Mouse (Mus musculus): ENCODE measurements around the gene Cdc20. TPM values are rescaled to one million over a fixed set of nuclear protein-coding genes. Genes with fewer than 3 reads are reported as not detected.

The Cdc20 gene
- polyA plus RNA-seq (2012; rRNA removed), result 5.1 and 8.8 TPM in 2 replicates

DNA sequence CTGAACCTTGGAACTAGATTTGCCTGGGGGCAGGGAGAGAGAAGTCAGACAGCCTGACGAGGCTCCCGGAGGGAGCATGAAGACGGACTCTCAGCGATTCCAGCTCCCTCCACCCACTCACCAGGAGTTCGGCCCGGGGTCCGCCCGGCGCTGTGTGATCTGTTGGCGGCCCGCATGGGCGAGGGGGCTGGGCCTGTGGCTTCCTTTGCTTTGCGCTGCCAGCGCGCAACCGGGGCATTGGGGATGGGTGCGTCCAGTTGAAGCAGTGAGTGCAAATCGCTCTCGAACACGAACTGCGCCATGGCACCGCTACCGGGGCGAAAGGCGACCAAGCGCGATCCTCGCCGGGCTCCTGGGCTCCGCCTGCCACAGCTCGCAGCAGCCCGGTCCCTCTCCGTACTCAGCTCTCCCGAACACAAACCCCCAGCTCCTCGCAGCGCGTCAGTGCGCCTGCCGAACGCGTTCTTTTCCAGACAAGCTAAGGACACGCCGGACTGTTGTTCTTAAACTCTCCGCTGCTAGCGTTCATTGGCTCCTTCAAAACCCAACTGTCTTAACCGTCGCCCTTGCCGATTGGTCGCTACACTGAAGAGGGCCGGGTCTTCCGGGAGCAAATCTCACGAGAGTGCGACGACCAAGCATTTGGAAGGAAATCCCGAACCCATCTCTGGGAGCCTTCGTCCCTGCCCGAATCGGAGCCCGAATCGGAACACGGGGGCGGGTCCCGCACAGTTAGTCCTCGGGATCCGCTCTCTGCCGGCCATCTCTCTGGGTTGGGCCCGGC, at the start of gene Cdc20:
TSS of gene Cdc20 (minus strand) at position 533 of the 784 bp plus-strand sequence.
- no peak for DNase-seq (ENCODE audit: low read depth)

DNA sequence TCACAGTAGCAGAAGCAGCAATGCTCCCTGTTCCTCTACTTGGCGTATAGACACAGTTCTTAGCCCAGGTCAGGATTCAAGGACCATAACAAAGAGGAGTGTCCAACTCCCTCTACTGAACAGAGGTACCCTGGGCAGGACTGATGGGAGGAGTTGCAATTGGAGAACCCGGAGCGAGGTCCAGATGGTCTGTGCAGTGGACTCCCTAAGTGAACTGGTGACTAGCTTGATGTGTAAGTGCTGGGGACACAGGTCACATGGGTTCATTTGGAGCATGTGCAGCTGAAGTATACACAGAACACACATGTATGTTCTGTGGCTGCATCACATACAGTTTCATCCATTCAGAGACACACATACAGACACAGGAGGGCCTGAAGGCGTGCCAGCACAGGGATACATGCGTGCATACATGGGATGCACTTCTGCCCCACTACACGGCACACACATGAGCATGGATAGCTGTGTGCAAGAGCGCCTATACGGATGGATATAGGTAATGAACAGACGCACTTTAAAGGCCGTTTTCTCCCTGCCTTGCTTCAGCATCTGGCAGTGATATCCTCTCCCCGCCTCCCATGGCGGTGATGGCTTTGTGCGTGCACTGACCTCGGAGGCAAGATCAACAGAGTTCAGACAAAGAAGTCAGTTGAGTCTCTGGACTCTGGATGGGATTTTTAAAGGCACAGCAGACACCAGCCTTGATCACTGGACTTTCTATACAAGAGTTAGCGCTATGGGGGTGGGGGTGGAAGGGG, 39.8 kb upstream of the Cdc20 start:
- no peak for DNase-seq (ENCODE audit: low read depth)

- no peak for DNase-seq (ENCODE audit: low read depth)
These were observed 35.5 kb upstream of the Cdc20 start for GRCm38 (mm10) chr4:118472687-118473086.

DNA sequence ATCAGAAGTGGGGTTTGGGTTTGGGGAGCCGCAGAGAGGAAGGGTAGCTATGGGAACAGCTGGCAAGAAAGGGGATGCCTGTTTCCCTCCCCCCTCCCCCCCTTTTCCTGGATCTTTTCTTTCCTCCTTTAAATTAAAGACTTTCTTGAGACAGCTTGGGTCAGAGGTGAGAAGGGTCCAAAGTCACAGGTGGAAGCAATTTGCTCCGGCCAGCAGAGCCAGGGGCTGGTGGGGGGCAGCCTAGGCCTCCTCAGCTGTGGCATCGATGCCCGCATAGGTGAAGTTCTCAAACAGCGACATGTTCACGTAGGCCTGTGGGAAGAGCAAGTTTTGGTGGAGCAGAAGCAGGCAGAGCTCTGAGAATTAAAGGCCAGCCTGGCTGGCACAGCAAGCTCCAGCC, 34.1 kb upstream of the Cdc20 start:
- no peak for DNase-seq (ENCODE audit: low read depth)

- no peak for DNase-seq (ENCODE audit: low read depth)
These were observed 28.6 kb upstream of the Cdc20 start for GRCm38 (mm10) chr4:118465697-118466163.

DNA sequence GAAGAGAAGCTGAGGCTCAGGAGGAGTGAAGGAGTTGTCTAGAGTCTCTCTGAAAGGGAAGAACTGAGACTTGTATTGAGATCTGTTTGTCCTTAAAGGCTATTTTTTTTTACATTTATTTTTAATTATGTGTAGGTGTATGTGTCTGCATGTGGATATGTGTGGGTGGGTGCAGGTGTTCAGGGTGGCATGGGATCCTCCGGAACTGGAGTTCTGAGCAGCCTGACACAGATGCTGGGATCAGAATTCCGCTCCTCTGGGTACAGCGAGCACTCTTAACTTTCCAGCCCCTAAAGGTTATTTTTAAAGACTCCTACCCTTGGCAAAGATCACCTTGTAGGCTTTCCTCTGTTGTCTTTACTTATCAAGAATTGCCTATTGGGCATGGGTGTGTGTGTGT, 27.8 kb upstream of the Cdc20 start:
- DNase-seq (ENCODE audit: low read depth), result no peak

- DNase-seq (ENCODE audit: low read depth), result no peak
These were observed 20.3 kb upstream of the Cdc20 start, which contains the start of gene Mpl for GRCm38 (mm10) chr4:118457345-118457975. Mpl (minus strand) TSS chr4:118457513.

DNA sequence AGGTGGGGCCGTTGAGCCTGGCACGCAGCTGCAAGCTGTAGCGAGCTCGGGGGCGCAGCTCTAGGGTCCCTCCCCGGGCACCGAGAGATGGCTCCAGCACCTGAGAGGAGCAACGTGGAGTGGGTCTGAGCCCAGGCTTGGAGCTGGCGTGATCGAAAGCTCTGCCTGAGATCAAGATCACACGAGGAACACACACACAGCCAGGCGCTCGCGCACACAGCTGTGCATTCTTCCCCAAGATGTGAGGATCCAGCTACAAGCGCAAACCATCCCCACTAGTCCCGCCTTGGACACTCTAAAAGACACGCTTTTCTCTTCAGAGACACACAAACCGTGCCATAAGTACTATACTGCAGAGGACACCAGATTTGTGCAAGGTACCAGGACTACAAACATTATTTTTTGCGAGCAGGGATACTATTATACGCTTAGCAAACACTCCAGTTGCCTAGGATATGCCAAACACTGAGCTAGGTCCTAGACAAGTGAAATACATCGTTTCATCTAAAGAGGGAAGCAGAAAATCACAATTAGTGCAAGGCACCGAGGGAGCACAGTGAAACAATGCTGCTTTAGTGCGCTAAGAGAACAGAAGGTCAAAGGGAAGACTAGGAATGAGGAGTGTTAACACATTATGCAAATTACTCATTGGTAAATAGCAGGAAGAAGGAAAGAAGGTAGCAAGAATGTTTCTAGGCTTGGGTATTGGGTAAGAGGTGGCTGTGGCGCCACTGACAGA, 9.4 kb upstream of the Cdc20 start:
- no peak for DNase-seq (ENCODE audit: low read depth)

DNA sequence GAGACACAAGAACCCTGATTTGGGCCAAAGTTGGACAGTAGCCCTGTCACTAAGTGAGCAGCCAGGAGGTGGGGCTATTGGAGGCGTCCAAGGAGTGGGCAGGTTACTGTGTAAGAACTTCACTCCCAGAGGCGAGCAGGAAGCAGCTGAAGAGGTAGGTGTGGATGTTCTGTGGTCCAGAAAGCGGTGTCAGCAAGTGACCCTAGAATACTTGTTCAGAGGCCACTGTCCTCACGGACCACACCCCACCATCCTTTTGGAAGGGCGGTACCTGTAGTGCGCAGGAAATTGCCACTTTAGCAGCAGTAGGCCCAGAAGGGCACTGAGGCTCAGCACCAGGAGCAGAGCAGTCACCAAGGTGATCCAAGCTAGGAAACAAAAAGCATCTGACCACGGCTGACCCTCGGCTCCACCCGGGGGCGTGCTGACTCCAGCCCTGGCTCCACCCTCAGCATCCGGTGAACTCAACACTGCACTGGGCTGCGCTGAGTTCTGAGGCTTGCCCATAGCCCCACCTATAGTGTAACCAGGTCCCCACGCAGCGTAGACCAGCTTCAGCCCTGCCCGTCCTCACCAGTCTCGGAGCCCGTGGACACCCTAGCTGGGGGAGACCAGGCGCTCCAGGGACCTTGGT, 8.7 kb upstream of the Cdc20 start:
- DNase-seq (ENCODE audit: low read depth), result no peak

DNA sequence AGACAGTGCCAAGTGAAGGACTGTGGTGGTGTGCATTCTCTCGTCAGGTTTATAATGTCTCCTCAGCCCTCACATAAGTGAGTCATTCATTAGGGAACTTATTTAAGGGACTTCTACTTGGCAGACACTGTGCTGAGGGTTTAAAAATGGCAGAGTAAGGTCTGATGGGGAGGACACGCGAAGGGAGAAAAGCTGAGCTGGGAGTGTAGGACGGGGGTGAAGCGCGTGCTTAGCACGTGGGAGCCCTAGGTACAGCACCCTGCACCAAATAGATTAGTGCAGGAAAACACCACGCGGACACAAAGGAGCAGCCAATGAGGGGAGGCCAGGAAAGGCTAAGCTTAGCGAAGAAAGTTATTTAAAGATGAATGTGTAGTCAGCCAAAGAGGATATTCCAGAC, 7.9 kb upstream of the Cdc20 start:
- no peak for DNase-seq (ENCODE audit: low read depth)

- DNase-seq (ENCODE audit: low read depth), result no peak
These were observed 689 bp upstream of the Cdc20 start for GRCm38 (mm10) chr4:118437829-118438253.

GRCm38 (mm10) chr4:118432332-118432731, 4.8 kb downstream of the Cdc20 start:
- no peak for DNase-seq (ENCODE audit: low read depth)

- DNase-seq (ENCODE audit: low read depth), result no peak
These were observed 7.8 kb downstream of the Cdc20 start for GRCm38 (mm10) chr4:118429215-118429895.

GRCm38 (mm10) chr4:118428531-118429214, 8.5 kb downstream of the Cdc20 start:
- no peak for DNase-seq (ENCODE audit: low read depth)

DNA sequence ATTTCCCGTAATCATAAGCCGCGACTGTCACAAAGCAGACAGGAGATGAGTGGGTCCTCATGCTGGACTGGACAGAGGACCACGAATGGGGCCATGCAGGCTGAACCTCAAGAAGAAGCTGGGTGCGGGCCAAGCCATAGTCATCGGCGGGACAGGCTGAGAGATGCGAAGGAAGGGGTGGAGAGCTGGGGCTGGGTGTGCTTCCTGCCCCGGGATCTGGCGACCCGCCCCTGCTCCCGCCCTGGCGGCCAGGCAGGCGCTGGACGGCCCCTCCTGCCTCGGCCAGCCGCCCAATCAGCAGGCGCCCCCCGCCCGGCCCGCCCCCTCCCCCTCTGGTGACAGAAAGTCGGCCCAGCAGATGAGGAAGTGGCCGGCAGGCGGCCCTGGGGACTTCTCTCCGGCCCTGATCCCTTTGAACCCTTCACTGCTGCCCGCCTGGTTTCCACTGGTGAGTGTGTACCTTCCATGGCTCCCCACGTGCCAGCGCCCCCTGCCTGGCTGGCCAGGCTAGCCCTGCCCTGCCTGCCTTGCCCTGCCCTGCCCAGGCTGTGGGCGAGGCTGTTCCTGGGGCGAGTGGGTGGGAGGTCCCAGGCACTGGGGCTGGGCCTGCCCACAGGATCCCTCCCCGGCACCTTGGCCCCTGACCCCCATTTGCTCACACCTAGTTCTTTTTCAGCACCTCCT, 9.2 kb downstream of the Cdc20 start, which contains the start of gene Elovl1:
TSS of gene Elovl1 (plus strand) at position 326 of the 684 bp plus-strand sequence.
- DNase-seq (ENCODE audit: low read depth), result no peak

- DNase-seq (ENCODE audit: low read depth), result no peak
These were observed 9.8 kb downstream of the Cdc20 start for GRCm38 (mm10) chr4:118427415-118427767.

GRCm38 (mm10) chr4:118425374-118425773, 11.8 kb downstream of the Cdc20 start:
- no peak for DNase-seq (ENCODE audit: low read depth)

DNA sequence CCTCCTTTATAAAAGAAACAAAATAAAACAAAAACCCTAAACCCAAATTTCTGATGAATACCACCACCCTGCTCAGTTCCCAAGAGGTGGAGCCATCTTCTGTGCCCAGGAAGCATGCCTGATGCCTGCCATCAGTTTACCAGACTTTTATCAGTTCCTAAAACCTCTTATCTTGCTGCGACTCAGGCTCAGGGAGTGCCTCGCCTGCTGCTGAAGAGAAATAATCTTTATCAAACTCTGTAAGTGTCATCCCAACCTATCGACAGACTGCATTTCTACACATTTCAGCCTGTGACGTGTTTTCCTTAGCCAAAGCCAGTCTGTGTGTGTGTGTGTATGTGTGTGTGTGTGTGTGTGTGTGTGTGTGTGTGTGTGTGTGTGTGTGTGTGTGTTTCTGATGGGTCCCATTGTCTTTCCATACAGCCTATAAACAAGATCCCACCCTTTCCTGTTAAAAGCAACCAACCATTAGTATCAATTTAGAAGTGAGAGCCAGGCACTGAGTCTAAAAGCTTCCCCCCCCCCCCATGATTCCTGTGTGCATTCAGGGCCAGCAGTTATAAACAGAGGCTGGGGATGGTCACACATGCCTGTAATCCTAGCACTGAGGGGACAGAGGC, 12.5 kb downstream of the Cdc20 start:
- DNase-seq (ENCODE audit: low read depth), result no peak

- DNase-seq (ENCODE audit: low read depth), result no peak
These were observed 15.8 kb downstream of the Cdc20 start for GRCm38 (mm10) chr4:118421384-118421783.
